Mouse (Mus musculus) lung, adult 2 months (tissue): ENCODE results near the gene Cacna1h.

Source experiments
- CTCF ChIP-seq: fragments of 200-500 bp; IDR thresholded peaks from 2 replicates; pipeline ENCODE4 v1.5.1; 2011; ENCODE audit warnings: mild to moderate bottlenecking, low read length, control low read depth; ENCODE audit not compliant: insufficient read depth
- POLR2A ChIP-seq: fragments of 200-500 bp; IDR thresholded peaks from 2 replicates; pipeline ENCODE4 v1.6.1; 2011; ENCODE audit warnings: low read depth, mild to moderate bottlenecking, control low read depth, low read length, borderline replicate concordance; ENCODE audit errors: extremely low read depth

DNA sequence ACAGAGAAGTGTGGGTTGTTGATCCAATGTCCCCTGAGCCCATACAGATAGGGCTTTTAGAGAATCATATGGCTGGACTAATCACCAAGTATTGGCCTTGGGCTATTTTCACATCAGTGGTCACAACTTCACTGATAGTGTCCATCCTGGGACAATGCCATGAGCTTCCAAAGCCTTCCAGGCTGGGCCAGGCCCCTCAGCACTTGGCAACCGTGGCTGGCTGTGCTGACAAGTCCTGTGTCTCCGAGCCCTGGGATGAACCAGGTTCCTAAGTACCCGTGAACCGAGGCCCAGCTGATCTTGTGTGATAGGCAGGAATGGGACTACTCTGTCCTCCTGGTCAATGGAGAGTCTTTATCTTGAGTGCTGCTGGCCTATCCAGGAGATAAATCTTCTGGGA, 30.5 kb upstream of the Cacna1h start:
- no peak for TF ChIP-seq CTCF
- no peak for TF ChIP-seq POLR2A
